10 mouse cellular contexts compared by ENCODE assay signal in genomic region chr2:85129496-85129971, GRCm38 (mm10). TPM values are rescaled to one million over a fixed set of nuclear protein-coding genes. Genes with fewer than 3 reads are reported as not detected.
DNase-seq lines count a peak whose midpoint lies in the region; ATAC-seq lines count a peak whose summit lies in the region.
"Had no signal": no experiment of that assay in that cellular context is flagged by ENCODE, and none has a peak within 500 bp of the region (broad histone marks: within the 10 kb centered on the region; RNA-seq: fewer than 3 reads in every experiment).

No protein-coding gene starts in this region.

- ATAC-seq in neural tube, embryonic 14.5 days (ENCODE audit: low read depth) = peak; percentile 31
- ATAC-seq in liver, embryonic 11.5 days (replicated peaks; ENCODE audit: low FRiP score) = peak; percentile 37
- peak; percentile 37; the same call in 1 of the 2 replicates for ATAC-seq in stomach, embryonic 15.5 days (ENCODE audit: insufficient read depth, low FRiP score, low read depth)
- no peak for ATAC-seq in inflammation-experienced regulatory T-cells, adult 6 months
- ATAC-seq in megakaryocyte-erythroid progenitor cell, adult 5-6 weeks (replicated peaks; ENCODE audit: low FRiP score, low TSS enrichment, poor library complexity, severe bottlenecking) = no peak

- no peak overlapping the region for H3K27ac ChIP-seq in neural tube, embryonic 14.5 days (ENCODE audit: low read depth, low read length)
- 0 out of 2 replicates have a peak overlapping the region, but pooled peaks have one; percentile 2 for H3K27ac ChIP-seq in liver, embryonic 11.5 days (ENCODE audit: low read depth, low read length)
- no peak overlapping the region for H3K27ac ChIP-seq in stomach, embryonic 15.5 days

- no peaks in the 10 kb centered on the region for H3K27me3 ChIP-seq in neural tube, embryonic 14.5 days (ENCODE audit: control insufficient read depth, insufficient read depth, low read length)
- no peaks in the 10 kb centered on the region for H3K27me3 ChIP-seq in liver, embryonic 11.5 days (replicated peaks; ENCODE audit: control insufficient read depth, insufficient read depth, low read length)
- H3K27me3 ChIP-seq in stomach, embryonic 15.5 days (replicated peaks) = no peaks in the 10 kb centered on the region

- WGBS in neural tube, embryonic 14.5 days = 51% methylated on average over 6 of the region's 6 CpGs
- WGBS in liver, embryonic 11.5 days = 26% methylated on average over 6 of the region's 6 CpGs
- WGBS in stomach, embryonic 15.5 days = 42% methylated on average over 6 of the region's 6 CpGs

- no peaks in the 10 kb centered on the region for H3K36me3 ChIP-seq in neural tube, embryonic 14.5 days (ENCODE audit: control insufficient read depth, insufficient read depth, low read length)
- no peaks in the 10 kb centered on the region for H3K36me3 ChIP-seq in liver, embryonic 11.5 days (ENCODE audit: control insufficient read depth, insufficient read depth, low read length)
- H3K36me3 ChIP-seq in stomach, embryonic 15.5 days = no peaks in the 10 kb centered on the region

- H3K4me2 ChIP-seq in neural tube, embryonic 14.5 days (ENCODE audit: low read depth, low read length) = no peak overlapping the region
- H3K4me2 ChIP-seq in liver, embryonic 11.5 days = no peak overlapping the region
- H3K4me2 ChIP-seq in stomach, embryonic 15.5 days = no peak overlapping the region

- H3K9me3 ChIP-seq in neural tube, embryonic 14.5 days (ENCODE audit: control insufficient read depth, low read length) = no peaks in the 10 kb centered on the region
- no peaks in the 10 kb centered on the region for H3K9me3 ChIP-seq in liver, embryonic 11.5 days (ENCODE audit: control insufficient read depth, low read length)
- H3K9me3 ChIP-seq in stomach, embryonic 15.5 days = no peaks in the 10 kb centered on the region

- intact Hi-C loops in heart, postnatal 10 days (cut with DNase I) = loop anchor here (2.0 to 10.0 kb wide), 2 partner anchors 49 to 595 kb away; no protein-coding TSS in a partner anchor

- no peak overlapping the region for H3K9ac ChIP-seq in neural tube, embryonic 14.5 days (replicated peaks; ENCODE audit: low read depth, low read length)
- H3K9ac ChIP-seq in liver, embryonic 11.5 days (ENCODE audit: low read depth, low read length) = no peak overlapping the region
- no peak overlapping the region for H3K9ac ChIP-seq in stomach, embryonic 15.5 days

- H3K4me1 ChIP-seq in neural tube, embryonic 14.5 days (ENCODE audit: control insufficient read depth, insufficient read depth, low read length) = no peaks in the 10 kb centered on the region
- H3K4me1 ChIP-seq in liver, embryonic 11.5 days (replicated peaks; ENCODE audit: control insufficient read depth, insufficient read depth, low read length) = peaks cover 16% of the 10 kb centered on the region
- H3K4me1 ChIP-seq in stomach, embryonic 15.5 days = no peaks in the 10 kb centered on the region

- no peak for DNase-seq in neural tube, embryonic 10.5 days (ENCODE audit: extremely low spot score, low spot score)
- peak; percentile 51 to 58 for DNase-seq in heart, postnatal 10 days
- no peak for DNase-seq in liver, embryonic 11.5 days (ENCODE audit: low spot score)
- no peak for DNase-seq in frontal cortex, postnatal 25 days (ENCODE audit: low spot score in 2 of 2)
- DNase-seq: cerebellum, postnatal 10 days had no signal

- H3K4me3 ChIP-seq in neural tube, embryonic 14.5 days (ENCODE audit: low read depth, low read length) = no peak overlapping the region
- H3K4me3 ChIP-seq in liver, embryonic 11.5 days (ENCODE audit: low read depth, low read length) = no peak overlapping the region
- no peak overlapping the region for H3K4me3 ChIP-seq in stomach, embryonic 15.5 days (replicated peaks)

RNA-seq across cellular contexts. Expression of gene Aplnr, which starts 6.5 kb away (rescaled TPM):
- polyA plus RNA-seq in neural tube, embryonic 14.5 days (2014; fragmentation: Nextera tagmentation; extraction: Ambion mirVana) = 12.8 and 40.6 TPM in 2 replicates
- 100 to 1,000 TPM; 149 to 219 TPM for total RNA-seq in heart, postnatal 10 days (2021)
- 12.7 and 14.4 TPM in 2 replicates for polyA plus RNA-seq in liver, embryonic 11.5 days (2014; fragmentation: Nextera tagmentation; extraction: Ambion mirVana)
- 65.3 and 72.1 TPM in 2 replicates for polyA plus RNA-seq in stomach, embryonic 15.5 days (2015; fragmentation: Nextera tagmentation; extraction: Ambion mirVana)
- not detected for polyA plus RNA-seq in inflammation-experienced regulatory T-cells, adult 6 months (2017; shearing (Covaris generic))
- not detected in 2 replicates for total RNA-seq in megakaryocyte-erythroid progenitor cell, adult 5-6 weeks (2014; fragmentation: Nextera tagmentation)
- total RNA-seq in megakaryocyte-erythroid progenitor cell, adult 5-6 weeks (2017) = not detected in 2 replicates
- total RNA-seq: MEL had no signal

Comparison
In these comparisons a context has a peak if more than half of its experiments do, and no peak if none do; other contexts are left out.
1. ATAC-seq: peak in neural tube, embryonic 14.5 days (single experiment), liver, embryonic 11.5 days (single experiment) and stomach, embryonic 15.5 days (single experiment); none in inflammation-experienced regulatory T-cells, adult 6 months (single experiment) and megakaryocyte-erythroid progenitor cell, adult 5-6 weeks (single experiment).
2. DNase-seq: peak in heart, postnatal 10 days (2 of 2); none in neural tube, embryonic 10.5 days (single experiment), liver, embryonic 11.5 days (single experiment) and frontal cortex, postnatal 25 days (0 of 2).
3. RNA of gene Aplnr, which starts 6.5 kb away (polyA plus RNA-seq): 65.3 to 72.1 TPM in stomach, embryonic 15.5 days, 12.7 to 14.4 TPM in liver, embryonic 11.5 days and 12.8 to 40.6 TPM in neural tube, embryonic 14.5 days; not detected in inflammation-experienced regulatory T-cells, adult 6 months; every median in the first group is over 10 times any median in the second.